Mouse (Mus musculus) mesoderm, embryonic 11.5 days (tissue): ENCODE results near the gene Drosha.

Experiments used
- DNase-seq: peaks from one replicate; pipeline ENCODE4 v3.0.0-alpha.2; 2012; ENCODE audit warnings: low read depth, low spot score

The Drosha gene

GRCm38 (mm10) chr15:12832599-12832998 lies 8.0 kb downstream of the Drosha start:
- no peak for DNase-seq

- DNase-seq, result no peak
Observed at GRCm38 (mm10) chr15:12833385-12833784, 8.8 kb downstream of the Drosha start.

- no peak for DNase-seq
Observed at GRCm38 (mm10) chr15:12834231-12834630, 9.6 kb downstream of the Drosha start.

GRCm38 (mm10) chr15:12840737-12841136 lies 16.1 kb downstream of the Drosha start:
- no peak for DNase-seq

GRCm38 (mm10) chr15:12842833-12843232 lies 18.2 kb downstream of the Drosha start:
- DNase-seq, result no peak

- no peak for DNase-seq
Observed at GRCm38 (mm10) chr15:12848196-12848975, 23.8 kb downstream of the Drosha start.

GRCm38 (mm10) chr15:12849373-12849772 lies 24.8 kb downstream of the Drosha start:
- no peak for DNase-seq

- no peak for DNase-seq
Observed at GRCm38 (mm10) chr15:12853471-12853870, 28.9 kb downstream of the Drosha start.

GRCm38 (mm10) chr15:12856780-12857179 lies 32.2 kb downstream of the Drosha start:
- no peak for DNase-seq

- DNase-seq, result no peak
Observed at GRCm38 (mm10) chr15:12857840-12858516, 33.4 kb downstream of the Drosha start.

GRCm38 (mm10) chr15:12858645-12859044 lies 34.0 kb downstream of the Drosha start:
- DNase-seq, result no peak

GRCm38 (mm10) chr15:12862061-12862460 lies 37.4 kb downstream of the Drosha start:
- DNase-seq, result no peak

- DNase-seq, result no peak
Observed at GRCm38 (mm10) chr15:12863669-12864068, 39.1 kb downstream of the Drosha start.

GRCm38 (mm10) chr15:12865595-12866314 lies 41.1 kb downstream of the Drosha start:
- no peak for DNase-seq

- DNase-seq, result no peak
Observed at GRCm38 (mm10) chr15:12867269-12867668, 42.7 kb downstream of the Drosha start.

- DNase-seq, result peak; percentile 76
Observed at GRCm38 (mm10) chr15:12875442-12876176, 51.0 kb downstream of the Drosha start.

- DNase-seq, result no peak
Observed at GRCm38 (mm10) chr15:12876266-12876665, 51.7 kb downstream of the Drosha start.

GRCm38 (mm10) chr15:12876881-12877280 lies 52.3 kb downstream of the Drosha start:
- no peak for DNase-seq

GRCm38 (mm10) chr15:12877934-12878333 lies 53.3 kb downstream of the Drosha start:
- DNase-seq, result no peak

GRCm38 (mm10) chr15:12878581-12878980 lies 54.0 kb downstream of the Drosha start:
- no peak for DNase-seq

GRCm38 (mm10) chr15:12879937-12880336 lies 55.3 kb downstream of the Drosha start:
- DNase-seq, result peak; percentile 14

GRCm38 (mm10) chr15:12884855-12885254 lies 60.2 kb downstream of the Drosha start:
- DNase-seq, result no peak
